In genomic region chr4:4792141-4792991, GRCm38 (mm10) we compare ENCODE assay signal across 8 mouse cellular contexts. TPM values are rescaled to one million over a fixed set of nuclear protein-coding genes. Genes with fewer than 3 reads are reported as not detected.
DNase-seq lines count a peak whose midpoint lies in the region; ATAC-seq and TF ChIP-seq lines count a peak whose summit lies in the region.

No protein-coding gene starts in this region.

- TF ChIP-seq CTCF in kidney, postnatal 0 days (IDR thresholded peaks at IDR 0.05; ENCODE audit: low read depth) = no peak
- no peak for TF ChIP-seq CTCF in liver, embryonic 14.5 days (IDR thresholded peaks at IDR 0.05; ENCODE audit: low read depth)

- 1% methylated on average over 61 of the region's 61 CpGs for WGBS in embryonic facial prominence, embryonic 10.5 days
- WGBS in heart, embryonic 11.5 days (ENCODE audit: insufficient replicate concordance) = 2% methylated on average over 58 of the region's 61 CpGs
- WGBS in kidney, postnatal 0 days = under 1% methylated on average over 61 of the region's 61 CpGs
- 1% methylated on average over 61 of the region's 61 CpGs for WGBS in liver, embryonic 14.5 days (ENCODE audit: insufficient replicate concordance)
- WGBS in neural tube, embryonic 13.5 days = 1% methylated on average over 60 of the region's 61 CpGs

- H3K36me3 ChIP-seq in embryonic facial prominence, embryonic 10.5 days (replicated peaks) = peaks cover 29% of the 10 kb centered on the region
- H3K36me3 ChIP-seq in heart, embryonic 11.5 days (ENCODE audit: control insufficient read depth, insufficient read depth, low read length) = 0 out of 2 replicates have a peak, but pooled peaks cover 6% of the 10 kb centered on the region
- no peaks in the 10 kb centered on the region for H3K36me3 ChIP-seq in kidney, postnatal 0 days (ENCODE audit: insufficient read depth, low read length)
- no peaks in the 10 kb centered on the region for H3K36me3 ChIP-seq in liver, embryonic 14.5 days (replicated peaks; ENCODE audit: control insufficient read depth, insufficient read depth, low read depth)
- peaks cover 19% of the 10 kb centered on the region for H3K36me3 ChIP-seq in neural tube, embryonic 13.5 days

- H3K4me3 ChIP-seq in embryonic facial prominence, embryonic 10.5 days = peak overlapping the region; percentile 95
- peak overlapping the region; percentile 74 for H3K4me3 ChIP-seq in heart, embryonic 11.5 days (ENCODE audit: low read depth, low read length)
- peak overlapping the region; percentile 99 for H3K4me3 ChIP-seq in kidney, postnatal 0 days (replicated peaks; ENCODE audit: low read depth, low read length)
- peak overlapping the region; percentile 87 to 93 for H3K4me3 ChIP-seq in liver, embryonic 14.5 days (ENCODE audit: insufficient read depth in 1 of 2, low read depth in 2 of 2, low read length in 2 of 2)
- peak overlapping the region; percentile 98 for H3K4me3 ChIP-seq in neural tube, embryonic 13.5 days

- H3K27ac ChIP-seq in embryonic facial prominence, embryonic 10.5 days (replicated peaks) = peak overlapping the region; percentile 97
- peak overlapping the region; percentile 76 for H3K27ac ChIP-seq in heart, embryonic 11.5 days (ENCODE audit: low read depth, low read length)
- peak overlapping the region; percentile 94 for H3K27ac ChIP-seq in kidney, postnatal 0 days
- H3K27ac ChIP-seq in liver, embryonic 14.5 days = peak overlapping the region; percentile 65
- peak overlapping the region; percentile 89 for H3K27ac ChIP-seq in neural tube, embryonic 13.5 days (replicated peaks)

- H3K27me3 ChIP-seq in embryonic facial prominence, embryonic 10.5 days (replicated peaks; ENCODE audit: low read depth, poor library complexity, severe bottlenecking) = no peaks in the 10 kb centered on the region
- no peaks in the 10 kb centered on the region for H3K27me3 ChIP-seq in heart, embryonic 11.5 days (ENCODE audit: control insufficient read depth, insufficient read depth, low read length)
- no peaks in the 10 kb centered on the region for H3K27me3 ChIP-seq in kidney, postnatal 0 days (ENCODE audit: insufficient read depth, low read length)
- H3K27me3 ChIP-seq in liver, embryonic 14.5 days (ENCODE audit: control insufficient read depth, insufficient read depth, low read length) = no peaks in the 10 kb centered on the region
- H3K27me3 ChIP-seq in neural tube, embryonic 13.5 days = no peaks in the 10 kb centered on the region

- H3K4me1 ChIP-seq in embryonic facial prominence, embryonic 10.5 days = peaks cover 23% of the 10 kb centered on the region
- peaks cover 4% of the 10 kb centered on the region for H3K4me1 ChIP-seq in heart, embryonic 11.5 days (ENCODE audit: control insufficient read depth, insufficient read depth, low read length)
- H3K4me1 ChIP-seq in kidney, postnatal 0 days (replicated peaks; ENCODE audit: insufficient read depth, low read length) = 0 out of 2 replicates have a peak, but pooled peaks cover 2% of the 10 kb centered on the region
- peaks cover 4 to 14% of the 10 kb centered on the region in 2 experiments for H3K4me1 ChIP-seq in liver, embryonic 14.5 days (replicated peaks; ENCODE audit: control insufficient read depth in 2 of 2, insufficient read depth in 2 of 2, low read length in 1 of 2)
- peaks cover 24% of the 10 kb centered on the region for H3K4me1 ChIP-seq in neural tube, embryonic 13.5 days (replicated peaks)

- H3K9me3 ChIP-seq in embryonic facial prominence, embryonic 10.5 days = 0 out of 2 replicates have a peak, but pooled peaks cover under 1% of the 10 kb centered on the region
- no peaks in the 10 kb centered on the region for H3K9me3 ChIP-seq in heart, embryonic 11.5 days (replicated peaks; ENCODE audit: control insufficient read depth, low read length)
- H3K9me3 ChIP-seq in kidney, postnatal 0 days (replicated peaks; ENCODE audit: low read length) = no peaks in the 10 kb centered on the region
- H3K9me3 ChIP-seq in liver, embryonic 14.5 days (ENCODE audit: control insufficient read depth, low read length) = no peaks in the 10 kb centered on the region
- H3K9me3 ChIP-seq in neural tube, embryonic 13.5 days = peaks cover 3% of the 10 kb centered on the region; the same call in 1 of the 2 replicates

- peak overlapping the region; percentile 86 for H3K4me2 ChIP-seq in heart, embryonic 11.5 days
- H3K4me2 ChIP-seq in kidney, postnatal 0 days (ENCODE audit: low read length) = peak overlapping the region; percentile 62
- peak overlapping the region; percentile 80 for H3K4me2 ChIP-seq in liver, embryonic 14.5 days (ENCODE audit: low read depth)
- peak overlapping the region; percentile 79 for H3K4me2 ChIP-seq in neural tube, embryonic 13.5 days

- H3K9ac ChIP-seq in heart, embryonic 11.5 days (ENCODE audit: low read depth, low read length) = peak overlapping the region; percentile 91
- peak overlapping the region; percentile 93 for H3K9ac ChIP-seq in kidney, postnatal 0 days (ENCODE audit: low read depth, low read length)
- H3K9ac ChIP-seq in liver, embryonic 14.5 days (replicated peaks) = peak overlapping the region; percentile 92
- peak overlapping the region; percentile 98 for H3K9ac ChIP-seq in neural tube, embryonic 13.5 days

- peak; percentile 59 for DNase-seq in CD4-positive helper T cell, adult 2 months (ENCODE audit: low read depth, low spot score)
- DNase-seq in adrenal gland, adult 8-10 months = peak; percentile 33
- peak; percentile 73 for DNase-seq in embryonic facial prominence, embryonic 10.5 days (ENCODE audit: low spot score)
- peak; percentile 69 for DNase-seq in kidney, postnatal 0 days (ENCODE audit: low spot score)
- peak; percentile 65 to 68 (median 67) for DNase-seq in liver, embryonic 14.5 days (ENCODE audit: low read depth in 3 of 3, low spot score in 3 of 3)
- DNase-seq in testis, postnatal 14 days (ENCODE audit: low spot score) = peak; percentile 60

- peak; percentile 70 for ATAC-seq in heart, embryonic 11.5 days (replicated peaks; ENCODE audit: insufficient number of reproducible peaks, low FRiP score, low TSS enrichment)
- ATAC-seq in kidney, postnatal 0 days (replicated peaks; ENCODE audit: low FRiP score, low read depth) = peak; percentile 72
- ATAC-seq in liver, embryonic 14.5 days (ENCODE audit: insufficient read depth) = peak; percentile 87
- peak; percentile 86 for ATAC-seq in neural tube, embryonic 13.5 days (ENCODE audit: low read depth)

- no peak for TF ChIP-seq EP300 in liver, embryonic 14.5 days (IDR thresholded peaks at IDR 0.05; ENCODE audit: low read depth)

RNA-seq across cellular contexts. Expression of gene Impad1, which starts 0.8 kb away (rescaled TPM):
- total RNA-seq in adrenal gland, adult 8-10 months (2022) = 10 to 100 TPM; 34.4 to 44.1 (median 40.1) TPM
- 34.0 and 34.5 TPM in 2 replicates for polyA plus RNA-seq in embryonic facial prominence, embryonic 10.5 days (2016; fragmentation: Nextera tagmentation; extraction: Ambion mirVana)
- 37.1 and 37.6 TPM in 2 replicates for polyA plus RNA-seq in heart, embryonic 11.5 days (2014; fragmentation: Nextera tagmentation; extraction: Ambion mirVana)
- polyA plus RNA-seq in kidney, postnatal 0 days (2015; fragmentation: Nextera tagmentation; extraction: Ambion mirVana) = 39.2 and 42.0 TPM in 2 replicates
- polyA plus RNA-seq in liver, embryonic 14.5 days (2012; rRNA removed) = 3.6 and 4.6 TPM in 2 replicates
- polyA plus RNA-seq in liver, embryonic 14.5 days (2014; fragmentation: Nextera tagmentation; extraction: Ambion mirVana) = 7.1 and 7.9 TPM in 2 replicates
- polyA plus RNA-seq in neural tube, embryonic 13.5 days (2015; fragmentation: Nextera tagmentation; extraction: Ambion mirVana) = 32.3 and 37.3 TPM in 2 replicates

Comparison
In these comparisons a context has a peak if more than half of its experiments do, and no peak if none do; other contexts are left out.
1. Peak in every context shown above with its lines: DNase-seq, ATAC-seq, H3K4me3 ChIP-seq and H3K27ac ChIP-seq.